Mouse (Mus musculus): ENCODE data around the gene Dpf1.

DNA sequence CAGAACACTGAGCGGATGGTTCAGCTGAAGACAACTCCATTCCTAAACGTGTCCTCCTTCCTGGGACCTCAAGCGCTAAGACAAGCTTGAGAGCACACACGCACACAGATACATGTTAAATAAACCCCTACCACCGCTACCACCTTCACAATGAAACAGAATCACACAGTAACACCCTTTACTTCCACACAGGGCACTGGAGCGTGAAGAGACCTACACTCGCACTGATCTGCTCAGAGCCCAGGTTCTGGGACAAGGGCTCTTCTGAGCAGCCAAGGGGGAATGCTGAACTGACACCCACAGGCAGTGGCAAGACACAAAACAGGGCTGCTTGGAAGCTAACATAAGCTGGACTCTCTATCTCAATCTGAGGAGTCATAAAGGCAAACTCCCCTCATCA lies 38.1 kb upstream of the Dpf1 start:
- TF ChIP-seq CTCF (IDR thresholded peaks at IDR 0.05; ENCODE audit: extremely low read depth, insufficient read length, insufficient replicate concordance, low read depth, low read length) (no peak), POLR2A (IDR thresholded peaks at IDR 0.05; ENCODE audit: low read depth, low read length) (no peak)
